Mouse (Mus musculus) hindbrain, embryonic 11.5 days (tissue): ENCODE data around the gene Sort1. TPM values are rescaled to one million over a fixed set of nuclear protein-coding genes. Genes with fewer than 3 reads are reported as not detected.
A peak's percentile ranks its signal among the peaks of the same experiment; 100 is the strongest.

Experiments used
- ATAC-seq: fragments of 200-750 bp; cut with Nextera tagmentation; 2 replicates; pipeline ENCODE4 v1.8.0; 2017; ENCODE audit warnings: mild to moderate bottlenecking, moderate TSS enrichment, moderate library complexity; ENCODE audit not compliant: low FRiP score
- DNase-seq: peaks from one replicate; pipeline ENCODE4 v3.0.0-alpha.2; 2015; ENCODE audit warnings: low spot score
- H3K27ac ChIP-seq: fragments of 300-500 bp; sonication (generic); 2 replicates; pipeline ENCODE4 v1.5.1; 2014; ENCODE audit warnings: mild to moderate bottlenecking, low read depth, low read length
- H3K27me3 ChIP-seq: fragments of 300-500 bp; sonication (generic); 2 replicates; pipeline ENCODE4 v1.6.1; 2014; ENCODE audit warnings: mild to moderate bottlenecking, low read length, moderate library complexity, mixed read lengths; ENCODE audit not compliant: control insufficient read depth, insufficient read depth
- H3K36me3 ChIP-seq: fragments of 300-500 bp; sonication (generic); 2 replicates; pipeline ENCODE4 v1.6.1; 2014; ENCODE audit warnings: mild to moderate bottlenecking, low read length, moderate library complexity, mixed read lengths; ENCODE audit not compliant: control insufficient read depth, insufficient read depth
- H3K4me1 ChIP-seq: fragments of 300-500 bp; sonication (generic); replicated peaks from 2 replicates; pipeline ENCODE4 v1.6.1; 2014; ENCODE audit warnings: low read length, mixed read lengths; ENCODE audit not compliant: control insufficient read depth, insufficient read depth
- H3K4me2 ChIP-seq: fragments of 300-500 bp; sonication (generic); replicated peaks from 2 replicates; pipeline ENCODE4 v1.6.1; 2014; ENCODE audit warnings: mild to moderate bottlenecking, low read depth, low read length
- H3K4me3 ChIP-seq: fragments of 300-500 bp; sonication (generic); 2 replicates; pipeline ENCODE4 v1.5.1; 2014; ENCODE audit warnings: low read depth, low read length
- H3K9ac ChIP-seq: fragments of 300-500 bp; sonication (generic); 2 replicates; pipeline ENCODE4 v1.6.1; 2014; ENCODE audit warnings: low read depth, low read length
- H3K9me3 ChIP-seq: fragments of 300-500 bp; sonication (generic); 2 replicates; pipeline ENCODE4 v1.6.1; 2016; ENCODE audit warnings: low read length; ENCODE audit not compliant: control insufficient read depth
- WGBS: fragments of 180-500 bp; shearing (Covaris S2); extraction: QIAGEN DNeasy Blood & Tissue Kit; methylation state at CpG from one replicate; pipeline ENCODE4 v1.1.7; 2014; 5-methylcytosine and 5-hydroxymethylcytosine counted together
- polyA plus RNA-seq: library from polyadenylated mRNA; unstranded; fragments of >200 nt; fragmentation: Nextera tagmentation; extraction: Ambion mirVana; gene quantifications from 2 replicates; pipeline ENCODE4 v1.2.1, GENCODE M21; 2014

Sort1 gene
- polyA plus RNA-seq, 1 experiment from 2014 or later, result 20.2 TPM

DNA sequence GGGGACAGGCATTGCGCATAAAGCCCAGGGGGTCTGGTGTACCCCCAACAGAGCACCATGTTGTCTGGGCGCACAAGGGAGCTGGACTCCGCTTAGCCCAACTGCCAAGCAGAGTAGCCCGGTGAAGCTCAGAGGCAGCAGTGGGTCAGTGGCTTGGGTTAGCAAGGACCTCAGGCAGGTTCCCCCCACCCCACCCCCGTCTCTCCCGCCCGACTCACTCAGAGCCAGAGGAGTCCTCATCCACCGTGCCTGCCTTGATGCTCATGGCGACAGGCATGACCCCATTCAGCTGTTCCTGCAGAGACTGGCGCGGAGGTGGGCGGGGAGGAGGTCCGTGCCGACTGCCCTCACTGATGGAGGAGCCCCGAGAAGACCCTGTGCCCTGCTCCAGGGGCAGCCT is 108.9 kb downstream of the Sort1 start:
- H3K27me3 ChIP-seq, result no peaks in the 10 kb centered on the region
- H3K4me2 ChIP-seq, result no peak overlapping the region
- ATAC-seq, result no peak
- H3K36me3 ChIP-seq, result peaks cover 17% of the 10 kb centered on the region
- H3K9me3 ChIP-seq, result no peaks in the 10 kb centered on the region
- peaks cover 2% of the 10 kb centered on the region; the same call in 1 of the 2 replicates for H3K4me1 ChIP-seq
- no peak overlapping the region for H3K27ac ChIP-seq
- no peak for DNase-seq
- 46% methylated on average over 15 of the region's 15 CpGs for WGBS
- 0 out of 2 replicates have a peak overlapping the region, but pooled peaks have one; percentile 11 for H3K9ac ChIP-seq
- H3K4me3 ChIP-seq, result no peak overlapping the region

- no peak overlapping the region for H3K4me3 ChIP-seq
- ATAC-seq, result no peak
- H3K27me3 ChIP-seq, result no peaks in the 10 kb centered on the region
- WGBS, result 93% methylated on average over 9 of the region's 9 CpGs
- peaks cover 4% of the 10 kb centered on the region; the same call in 1 of the 2 replicates for H3K4me1 ChIP-seq
- peaks cover 44% of the 10 kb centered on the region for H3K36me3 ChIP-seq
- no peak overlapping the region for H3K9ac ChIP-seq
- no peak overlapping the region for H3K4me2 ChIP-seq
- no peak overlapping the region for H3K27ac ChIP-seq
- DNase-seq, result no peak
- no peaks in the 10 kb centered on the region for H3K9me3 ChIP-seq
Observed at GRCm38 (mm10) chr3:108398281-108398680, 114.4 kb downstream of the Sort1 start.

- H3K4me3 ChIP-seq, result no peak overlapping the region
- H3K9me3 ChIP-seq, result no peaks in the 10 kb centered on the region
- ATAC-seq, result no peak
- H3K9ac ChIP-seq, result no peak overlapping the region
- peaks cover 40% of the 10 kb centered on the region for H3K36me3 ChIP-seq
- WGBS, result 85% methylated on average over 5 of the region's 5 CpGs
- no peak overlapping the region for H3K4me2 ChIP-seq
- no peak for DNase-seq
- H3K27ac ChIP-seq, result no peak overlapping the region
- H3K4me1 ChIP-seq, result peaks cover 2% of the 10 kb centered on the region
- H3K27me3 ChIP-seq, result no peaks in the 10 kb centered on the region
Observed at GRCm38 (mm10) chr3:108400442-108400841, 116.6 kb downstream of the Sort1 start.

DNA sequence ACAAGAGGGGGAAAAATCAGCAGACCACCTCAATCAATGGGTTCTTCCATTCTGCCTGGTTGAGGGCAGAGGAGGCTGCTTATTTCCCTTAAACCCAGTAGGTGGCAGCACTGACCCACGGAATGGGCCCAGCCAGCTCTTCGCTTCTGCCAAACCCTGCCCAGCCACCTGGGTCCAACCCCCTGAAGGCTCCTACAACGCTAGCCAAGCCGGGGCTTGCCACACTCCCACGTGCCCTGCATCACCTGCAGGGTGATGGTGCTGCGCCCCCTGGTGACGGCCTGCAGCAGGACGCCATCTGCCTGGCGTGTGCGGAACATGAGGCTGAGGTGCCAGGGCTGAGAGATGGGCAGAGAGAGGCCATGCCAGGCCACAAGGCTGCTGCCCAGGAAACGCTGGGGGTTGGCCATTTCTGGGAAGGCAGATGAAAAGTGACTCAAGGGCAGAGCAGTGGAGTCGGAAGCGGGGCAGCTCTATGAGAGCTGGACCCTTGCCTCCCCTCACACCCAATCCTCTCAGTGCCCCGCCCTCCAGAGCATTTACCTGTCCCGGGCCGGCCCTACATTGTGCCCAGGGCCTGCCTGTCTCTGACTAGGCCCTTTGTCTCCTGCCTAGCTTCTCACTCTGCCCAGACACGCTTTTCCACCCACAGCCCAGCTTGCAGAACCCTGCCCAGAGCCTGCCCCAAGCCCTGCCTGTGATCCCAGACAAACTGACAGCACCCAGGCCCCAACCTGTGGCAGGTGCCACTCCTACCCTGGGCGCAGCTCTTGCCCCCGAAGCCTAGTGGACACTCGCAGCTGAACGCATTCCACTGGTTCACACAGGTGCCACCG is 118.0 kb downstream of the Sort1 start:
- peak; percentile 76 for ATAC-seq
- Histone ChIP-seq H3K4me2 (no peak overlapping the region), H3K9ac (no peak overlapping the region), H3K27ac (0 out of 2 replicates have a peak overlapping the region, but pooled peaks have one; percentile 14), H3K27me3 (no peaks in the 10 kb centered on the region), H3K4me1 (peaks cover 12% of the 10 kb centered on the region), H3K36me3 (peaks cover 35% of the 10 kb centered on the region), H3K4me3 (no peak overlapping the region), H3K9me3 (no peaks in the 10 kb centered on the region)
- DNase-seq, result peak; percentile 92
- WGBS, result 40% methylated on average over 22 of the region's 22 CpGs

GRCm38 (mm10) chr3:108402528-108402920 is 118.6 kb downstream of the Sort1 start:
- H3K9ac ChIP-seq, result no peak overlapping the region
- no peaks in the 10 kb centered on the region for H3K27me3 ChIP-seq
- no peak overlapping the region for H3K4me3 ChIP-seq
- no peak overlapping the region for H3K27ac ChIP-seq
- ATAC-seq (no peak), DNase-seq (no peak)
- no peak overlapping the region for H3K4me2 ChIP-seq
- WGBS, result 84% methylated on average over 15 of the region's 15 CpGs
- peaks cover 13% of the 10 kb centered on the region for H3K4me1 ChIP-seq
- H3K36me3 ChIP-seq, result peaks cover 32% of the 10 kb centered on the region
- H3K9me3 ChIP-seq, result no peaks in the 10 kb centered on the region

DNA sequence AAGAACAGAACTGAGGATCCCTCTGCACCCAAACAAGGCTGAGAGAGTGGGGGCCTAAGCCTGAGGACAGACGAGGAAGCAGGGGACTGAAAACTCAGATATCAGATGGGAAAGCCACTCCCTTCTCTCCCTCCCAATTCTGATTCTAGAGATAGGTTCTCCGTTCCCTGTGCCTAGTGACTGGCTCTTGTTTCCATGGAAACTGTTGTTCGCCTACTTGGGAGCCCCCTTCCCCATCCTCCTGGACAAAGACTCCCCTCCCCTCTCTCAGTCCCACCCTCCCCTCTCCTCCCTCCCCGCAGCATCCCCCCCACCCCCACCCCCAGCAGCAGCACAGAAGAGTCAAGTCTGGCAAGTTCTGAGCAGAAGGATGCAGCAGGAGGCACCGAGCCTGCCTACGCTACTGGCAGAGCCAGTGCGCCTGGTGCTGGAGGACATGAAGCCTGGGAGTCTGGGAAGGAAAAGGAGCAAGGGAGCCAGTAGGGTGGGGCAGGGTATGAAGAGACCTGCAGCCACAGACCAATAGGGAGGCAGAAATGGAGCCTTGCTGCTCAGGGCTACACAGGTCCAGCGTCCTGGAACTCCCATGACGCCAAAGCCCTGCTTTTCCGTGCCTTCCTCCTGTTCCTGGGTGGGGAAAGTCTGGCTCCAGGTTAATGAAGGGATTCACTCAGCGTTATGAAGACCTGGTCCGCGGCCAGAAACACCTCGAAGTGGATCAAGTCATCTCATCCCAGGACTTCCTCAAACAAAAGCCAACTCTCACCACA is 121.8 kb downstream of the Sort1 start:
- WGBS, result 28% methylated on average over 14 of the region's 14 CpGs
- no peaks in the 10 kb centered on the region for H3K27me3 ChIP-seq
- DNase-seq, result peak; percentile 67
- H3K4me2 ChIP-seq, result peak overlapping the region; percentile 17; the same call in 1 of the 2 replicates
- peaks cover 14% of the 10 kb centered on the region for H3K36me3 ChIP-seq
- H3K27ac ChIP-seq, result peak overlapping the region; percentile 85
- no peak overlapping the region for H3K4me3 ChIP-seq
- 0 out of 2 replicates have a peak overlapping the region, but pooled peaks have one; percentile 4 for H3K9ac ChIP-seq
- H3K9me3 ChIP-seq, result no peaks in the 10 kb centered on the region
- H3K4me1 ChIP-seq, result peaks cover 25% of the 10 kb centered on the region
- ATAC-seq, result peak; percentile 37

DNA sequence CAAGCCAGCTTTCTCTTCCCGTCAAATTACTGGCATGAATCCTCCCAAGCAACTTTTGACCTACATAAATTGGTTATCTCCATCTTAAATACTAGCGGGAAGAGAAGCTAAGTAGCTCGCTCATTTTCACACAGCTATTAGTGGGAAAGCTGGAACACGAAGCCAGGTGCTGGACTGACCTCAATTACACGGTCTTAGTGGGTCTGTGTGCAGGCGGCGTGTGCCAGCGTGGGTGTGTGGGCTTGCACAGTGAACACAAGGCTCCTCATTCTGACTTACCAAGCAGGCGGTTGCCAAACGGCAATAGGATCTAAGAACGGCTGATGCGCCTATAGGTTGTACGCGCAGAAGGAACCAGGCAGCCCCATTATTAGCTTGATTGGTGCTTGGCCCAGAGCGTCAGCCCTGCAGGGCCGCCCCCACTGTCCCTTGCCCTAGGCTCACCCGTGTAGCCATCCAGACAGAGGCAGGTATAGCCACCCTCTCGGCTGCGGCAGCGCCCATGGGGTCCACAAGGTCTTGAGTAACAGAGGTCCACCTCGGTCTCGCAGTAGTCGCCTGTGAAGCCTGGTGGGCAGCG is 122.5 kb downstream of the Sort1 start:
- Histone ChIP-seq H3K4me1 (peaks cover 25% of the 10 kb centered on the region), H3K9me3 (no peaks in the 10 kb centered on the region), H3K27ac (peak overlapping the region; percentile 85), H3K9ac (0 out of 2 replicates have a peak overlapping the region, but pooled peaks have one; percentile 4), H3K4me3 (no peak overlapping the region), H3K4me2 (0 out of 2 replicates have a peak overlapping the region, but pooled peaks have one; percentile 3), H3K36me3 (peaks cover 8% of the 10 kb centered on the region; the same call in 1 of the 2 replicates), H3K27me3 (no peaks in the 10 kb centered on the region)
- WGBS, result 73% methylated on average over 24 of the region's 24 CpGs
- no peak for ATAC-seq
- DNase-seq, result no peak

- peaks cover 15% of the 10 kb centered on the region for H3K36me3 ChIP-seq
- 87% methylated on average over 8 of the region's 8 CpGs for WGBS
- no peak overlapping the region for H3K4me3 ChIP-seq
- no peak for ATAC-seq
- no peak for DNase-seq
- H3K4me2 ChIP-seq, result 0 out of 2 replicates have a peak overlapping the region, but pooled peaks have one; percentile 7
- H3K9ac ChIP-seq, result 0 out of 2 replicates have a peak overlapping the region, but pooled peaks have one; percentile 15
- H3K9me3 ChIP-seq, result peaks cover 4% of the 10 kb centered on the region; the same call in 1 of the 2 replicates
- no peak overlapping the region for H3K27ac ChIP-seq
- no peaks in the 10 kb centered on the region for H3K27me3 ChIP-seq
- H3K4me1 ChIP-seq, result peaks cover 28% of the 10 kb centered on the region
Observed at GRCm38 (mm10) chr3:108408517-108409008, 124.7 kb downstream of the Sort1 start.
